In the genomic region with DNA sequence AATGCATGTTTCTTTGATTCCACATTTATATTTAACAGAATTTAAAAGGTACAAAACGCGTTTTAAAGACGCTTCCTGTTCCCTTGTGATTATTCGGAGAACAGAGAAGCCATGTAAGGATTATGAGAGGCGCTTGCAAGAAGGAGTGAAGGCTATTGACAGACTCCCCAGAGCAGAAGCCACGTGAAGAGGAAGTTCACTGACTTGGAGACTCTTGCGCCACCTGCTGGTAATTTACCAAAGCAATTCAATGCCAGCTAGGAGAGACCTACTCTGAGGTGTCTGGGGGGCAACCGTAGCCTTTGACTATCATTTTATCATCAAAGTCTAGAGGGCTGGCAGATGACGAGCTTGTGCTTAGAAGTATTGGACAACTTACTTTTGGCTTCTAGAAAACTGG, we compare ENCODE assay signal across 8 mouse cellular contexts.
DNase-seq lines count a peak whose midpoint lies in the region; ATAC-seq lines count a peak whose summit lies in the region.
"Had no signal": no experiment of that assay in that cellular context is flagged by ENCODE, and none has a peak within 500 bp of the region (broad histone marks: within the 10 kb centered on the region; RNA-seq: fewer than 3 reads in every experiment).

No protein-coding gene starts in this region.

- peak; percentile 53 for DNase-seq in NIH3T3 (ENCODE audit: low read depth)
- peak; percentile 67 to 75 for DNase-seq in adrenal gland, postnatal 36 days
- DNase-seq in embryonic facial prominence, embryonic 14.5 days (ENCODE audit: low spot score): peak; percentile 79
- DNase-seq in left cerebral cortex, adult 9 months (ENCODE audit: low spot score in 2 of 2): peak; percentile 27 to 77
- peak; percentile 62 to 83 for DNase-seq in spleen, postnatal 4 days (ENCODE audit: low spot score in 2 of 2)

- no peak; the same call in 1 of the 2 replicates for ATAC-seq in embryonic facial prominence, embryonic 14.5 days (ENCODE audit: low read depth)
- ATAC-seq in hindbrain, embryonic 15.5 days (ENCODE audit: low FRiP score, low read depth): 0 out of 2 replicates have a peak, but pooled peaks have one; percentile 30
- ATAC-seq in midbrain, embryonic 13.5 days: 0 out of 2 replicates have a peak, but pooled peaks have one; percentile 62

- no peak overlapping the region for H3K27ac ChIP-seq in embryonic facial prominence, embryonic 14.5 days (replicated peaks; ENCODE audit: low read depth, low read length)
- H3K27ac ChIP-seq in hindbrain, embryonic 15.5 days (replicated peaks): no peak overlapping the region
- no peak overlapping the region for H3K27ac ChIP-seq in midbrain, embryonic 13.5 days
- H3K27ac ChIP-seq: macrophage had no signal

- H3K4me1 ChIP-seq in embryonic facial prominence, embryonic 14.5 days (ENCODE audit: control insufficient read depth, insufficient read depth, low read length): no peaks in the 10 kb centered on the region
- no peaks in the 10 kb centered on the region for H3K4me1 ChIP-seq in hindbrain, embryonic 15.5 days (replicated peaks)
- no peaks in the 10 kb centered on the region for H3K4me1 ChIP-seq in midbrain, embryonic 13.5 days (replicated peaks)

- no peak overlapping the region for H3K9ac ChIP-seq in embryonic facial prominence, embryonic 14.5 days (ENCODE audit: low read depth, low read length)
- H3K9ac ChIP-seq in hindbrain, embryonic 15.5 days: no peak overlapping the region
- H3K9ac ChIP-seq in midbrain, embryonic 13.5 days (replicated peaks): no peak overlapping the region

- no peaks in the 10 kb centered on the region for H3K36me3 ChIP-seq in embryonic facial prominence, embryonic 14.5 days (ENCODE audit: control insufficient read depth, insufficient read depth, low read length)
- no peaks in the 10 kb centered on the region for H3K36me3 ChIP-seq in hindbrain, embryonic 15.5 days
- H3K36me3 ChIP-seq in midbrain, embryonic 13.5 days: no peaks in the 10 kb centered on the region

- 24% methylated on average over 9 of the region's 9 CpGs for WGBS in embryonic facial prominence, embryonic 14.5 days
- 27% methylated on average over 9 of the region's 9 CpGs for WGBS in hindbrain, embryonic 15.5 days
- 24% methylated on average over 9 of the region's 9 CpGs for WGBS in midbrain, embryonic 13.5 days

- H3K4me3 ChIP-seq in embryonic facial prominence, embryonic 14.5 days (ENCODE audit: low read depth, low read length): no peak overlapping the region
- no peak overlapping the region for H3K4me3 ChIP-seq in hindbrain, embryonic 15.5 days
- H3K4me3 ChIP-seq in midbrain, embryonic 13.5 days (replicated peaks): no peak overlapping the region

- H3K4me2 ChIP-seq in embryonic facial prominence, embryonic 14.5 days (ENCODE audit: low read depth, low read length): peak overlapping the region; percentile 25; the same call in 1 of the 2 replicates
- no peak overlapping the region for H3K4me2 ChIP-seq in hindbrain, embryonic 15.5 days
- no peak overlapping the region for H3K4me2 ChIP-seq in midbrain, embryonic 13.5 days (replicated peaks)

- no peaks in the 10 kb centered on the region for H3K9me3 ChIP-seq in embryonic facial prominence, embryonic 14.5 days (ENCODE audit: control insufficient read depth, low read length)
- H3K9me3 ChIP-seq in hindbrain, embryonic 15.5 days: no peaks in the 10 kb centered on the region
- H3K9me3 ChIP-seq in midbrain, embryonic 13.5 days: no peaks in the 10 kb centered on the region

- H3K27me3 ChIP-seq in embryonic facial prominence, embryonic 14.5 days (replicated peaks; ENCODE audit: control insufficient read depth, insufficient read depth, low read length): no peaks in the 10 kb centered on the region
- no peaks in the 10 kb centered on the region for H3K27me3 ChIP-seq in hindbrain, embryonic 15.5 days
- H3K27me3 ChIP-seq in midbrain, embryonic 13.5 days: no peaks in the 10 kb centered on the region
